30 mouse cellular contexts compared by ENCODE assay signal in the genomic region with DNA sequence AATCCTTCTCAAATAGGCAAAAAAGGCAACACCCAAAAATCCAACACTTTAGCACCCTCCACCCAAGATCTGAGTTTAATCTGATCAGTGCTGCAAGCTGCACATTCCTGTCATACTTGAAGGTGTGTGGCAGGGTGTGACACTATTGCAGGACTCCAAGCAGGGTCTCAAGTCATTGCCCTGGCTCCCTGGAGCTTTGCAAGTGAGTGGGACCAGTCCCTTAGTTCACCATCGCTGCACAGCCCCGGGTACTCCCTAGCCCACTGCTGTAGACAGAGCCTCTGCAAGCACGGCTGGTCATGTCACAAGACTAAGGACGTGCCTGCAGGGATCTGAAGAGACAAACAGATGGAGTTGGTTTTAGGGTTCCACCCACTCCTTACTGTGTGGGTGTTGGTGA.
DNase-seq lines count a peak whose midpoint lies in the region; ATAC-seq and TF ChIP-seq lines count a peak whose summit lies in the region.
"Had no signal": no experiment of that assay in that cellular context is flagged by ENCODE, and none has a peak within 500 bp of the region (broad histone marks: within the 10 kb centered on the region; RNA-seq: fewer than 3 reads in every experiment).

No protein-coding gene starts in this region.

- H3K4me3 ChIP-seq in kidney, embryonic 15.5 days (replicated peaks), result no peak overlapping the region
- no peak overlapping the region for H3K4me3 ChIP-seq in kidney, adult 2 months (ENCODE audit: insufficient read depth, low read depth, low read length)
- H3K4me3 ChIP-seq in forebrain, embryonic 15.5 days, result no peak overlapping the region
- H3K4me3 ChIP-seq: embryonic facial prominence, embryonic 10.5 days; embryonic facial prominence, embryonic 15.5 days; heart, embryonic 15.5 days; hindbrain, embryonic 12.5 days; intestine, embryonic 15.5 days; limb, embryonic 12.5 days; liver, embryonic 15.5 days had no signal

- H3K4me2 ChIP-seq in kidney, embryonic 15.5 days, result no peak overlapping the region
- no peak overlapping the region for H3K4me2 ChIP-seq in forebrain, embryonic 15.5 days (replicated peaks)
- H3K4me2 ChIP-seq: embryonic facial prominence, embryonic 15.5 days; heart, embryonic 15.5 days; hindbrain, embryonic 12.5 days; intestine, embryonic 15.5 days; limb, embryonic 12.5 days; liver, embryonic 15.5 days; lung, embryonic 14.5 days; midbrain, embryonic 11.5 days had no signal

- no peak for DNase-seq in kidney, adult 2 months
- DNase-seq in 3134 (ENCODE audit: extremely low read depth, insufficient read length, low spot score) (peak; percentile 9), ES-CJ7 (ENCODE audit: low read depth, low spot score) (peak; percentile 9)
- peak; percentile 40 for DNase-seq in fat pad, adult 2 months (ENCODE audit: extremely low read depth, low read depth, low spot score)
- DNase-seq in ovary, postnatal 14 days (ENCODE audit: low spot score), result no peak
- DNase-seq: adrenal gland, adult 8-10 months; cerebellum, adult 2 months; cerebellum, postnatal 14 days; gastrocnemius, postnatal 10 days; kidney, adult 8-10 months; lung, embryonic 14.5 days; right cerebral cortex, adult 18-20 months; right cerebral cortex, postnatal 4 days; thymus, adult 2 months; thymus, postnatal 4 days had no signal

- H3K9ac ChIP-seq in kidney, embryonic 15.5 days, result no peak overlapping the region
- H3K9ac ChIP-seq in forebrain, embryonic 15.5 days (replicated peaks), result no peak overlapping the region
- H3K9ac ChIP-seq: embryonic facial prominence, embryonic 15.5 days; heart, embryonic 15.5 days; hindbrain, embryonic 12.5 days; intestine, embryonic 15.5 days; limb, embryonic 12.5 days; liver, embryonic 15.5 days; lung, embryonic 14.5 days had no signal

- no peaks in the 10 kb centered on the region for H3K36me3 ChIP-seq in kidney, embryonic 15.5 days
- no peaks in the 10 kb centered on the region for H3K36me3 ChIP-seq in kidney, adult 2 months (ENCODE audit: control insufficient read depth, insufficient read depth, low read length)
- no peaks in the 10 kb centered on the region for H3K36me3 ChIP-seq in forebrain, embryonic 15.5 days
- H3K36me3 ChIP-seq: embryonic facial prominence, embryonic 10.5 days; embryonic facial prominence, embryonic 15.5 days; G1E; heart, embryonic 15.5 days; hindbrain, embryonic 12.5 days; intestine, embryonic 15.5 days; limb, embryonic 12.5 days; liver, embryonic 15.5 days had no signal

- 48% methylated on average over 4 of the region's 4 CpGs for WGBS in kidney, embryonic 15.5 days
- 51% methylated on average over 4 of the region's 4 CpGs for WGBS in kidney, adult 2 months
- 82% methylated on average over 4 of the region's 4 CpGs for WGBS in forebrain, embryonic 15.5 days

- TF ChIP-seq POLR2A in kidney, adult 2 months (IDR thresholded peaks at IDR 0.05; ENCODE audit: low read depth, low read length), result no peak

- H3K27ac ChIP-seq in kidney, embryonic 15.5 days, result no peak overlapping the region
- no peak overlapping the region for H3K27ac ChIP-seq in kidney, adult 2 months (ENCODE audit: insufficient read depth, low read depth, low read length)
- no peak overlapping the region for H3K27ac ChIP-seq in forebrain, embryonic 15.5 days (replicated peaks)
- H3K27ac ChIP-seq: embryonic facial prominence, embryonic 10.5 days; embryonic facial prominence, embryonic 15.5 days; heart, embryonic 15.5 days; hindbrain, embryonic 12.5 days; hindbrain, postnatal 0 days; intestine, embryonic 15.5 days; limb, embryonic 12.5 days; liver, embryonic 15.5 days had no signal

- no peaks in the 10 kb centered on the region for H3K9me3 ChIP-seq in kidney, embryonic 15.5 days (replicated peaks)
- H3K9me3 ChIP-seq in forebrain, embryonic 15.5 days, result no peaks in the 10 kb centered on the region
- H3K9me3 ChIP-seq: embryonic facial prominence, embryonic 10.5 days; embryonic facial prominence, embryonic 15.5 days; G1E; heart, embryonic 15.5 days; hindbrain, embryonic 12.5 days; intestine, embryonic 15.5 days; liver, embryonic 15.5 days had no signal

- H3K27me3 ChIP-seq in kidney, embryonic 15.5 days, result no peaks in the 10 kb centered on the region
- no peaks in the 10 kb centered on the region for H3K27me3 ChIP-seq in kidney, adult 2 months (replicated peaks; ENCODE audit: control insufficient read depth, insufficient read depth, low read length)
- H3K27me3 ChIP-seq in forebrain, embryonic 15.5 days, result no peaks in the 10 kb centered on the region
- H3K27me3 ChIP-seq: CH12.LX; embryonic facial prominence, embryonic 15.5 days; heart, embryonic 15.5 days; hindbrain, embryonic 12.5 days; intestine, embryonic 15.5 days; limb, embryonic 12.5 days; liver, embryonic 15.5 days had no signal

- peak; percentile 79 for ATAC-seq in kidney, embryonic 15.5 days (replicated peaks; ENCODE audit: low FRiP score)
- no peak for ATAC-seq in forebrain, embryonic 15.5 days (replicated peaks)
- ATAC-seq: forebrain, embryonic 14.5 days; hindbrain, postnatal 0 days; intestine, embryonic 15.5 days; midbrain, embryonic 16.5 days had no signal

- peaks cover 22% of the 10 kb centered on the region for H3K4me1 ChIP-seq in kidney, embryonic 15.5 days
- H3K4me1 ChIP-seq in kidney, adult 2 months (ENCODE audit: control insufficient read depth, insufficient read depth, low read length), result no peaks in the 10 kb centered on the region
- 0 out of 2 replicates have a peak, but pooled peaks cover 2% of the 10 kb centered on the region for H3K4me1 ChIP-seq in forebrain, embryonic 15.5 days
- H3K4me1 ChIP-seq: embryonic facial prominence, embryonic 15.5 days; liver, embryonic 15.5 days had no signal

- TF ChIP-seq CTCF in kidney, adult 2 months (conservative IDR thresholded peaks at IDR 0.05; ENCODE audit: insufficient read depth, insufficient read length, low read depth, low read length), result no peak

Comparison
In these comparisons a context has a peak if more than half of its experiments do, and no peak if none do; other contexts are left out.
1. DNase-seq: peak in 3134 (single experiment), ES-CJ7 (single experiment) and fat pad, adult 2 months (single experiment); none in kidney, adult 2 months (single experiment) and ovary, postnatal 14 days (single experiment).